Mouse (Mus musculus) megakaryocyte, embryonic 14.5 days (primary cell): ENCODE results near the gene Epo. TPM values are rescaled to one million over a fixed set of nuclear protein-coding genes. Genes with fewer than 3 reads are reported as not detected.
A peak's percentile ranks its signal among the peaks of the same experiment; 100 is the strongest.

Experiments
- H3K27me3 ChIP-seq: replicated peaks from 2 replicates; pipeline ENCODE3; 2012; ENCODE audit warnings: inconsistent platforms
- H3K36me3 ChIP-seq: replicated peaks from 2 replicates; pipeline ENCODE3; 2012; ENCODE audit warnings: low read length, inconsistent platforms, mixed read lengths
- H3K4me1 ChIP-seq: 2 replicates; pipeline ENCODE4 v1.6.1; 2012; ENCODE audit warnings: inconsistent platforms
- H3K4me3 ChIP-seq: replicated peaks from 2 replicates; pipeline ENCODE3; 2012; ENCODE audit warnings: moderate library complexity, mild to moderate bottlenecking, inconsistent platforms
- H3K9me3 ChIP-seq: 2 replicates; pipeline ENCODE4 v1.6.1; 2012; ENCODE audit warnings: inconsistent platforms
- FLI1 ChIP-seq: IDR thresholded peaks from 2 replicates; pipeline ENCODE4 v1.6.1; 2012; ENCODE audit warnings: low read length, inconsistent platforms, mixed read lengths
- GATA1 ChIP-seq: IDR thresholded peaks from 3 replicates; pipeline ENCODE4 v1.6.1; 2012; ENCODE audit warnings: mixed read lengths, low read length, inconsistent platforms, borderline replicate concordance
- polyA plus RNA-seq: library from polyadenylated mRNA; stranded (reverse); fragments of >175 nt; gene quantifications from 2 replicates; pipeline ENCODE4 v1.2.3, GENCODE M21; 2012; ENCODE audit warnings: low replicate concordance; ENCODE audit not compliant: insufficient read depth

Epo gene
- polyA plus RNA-seq, 1 experiment: not detected

DNA sequence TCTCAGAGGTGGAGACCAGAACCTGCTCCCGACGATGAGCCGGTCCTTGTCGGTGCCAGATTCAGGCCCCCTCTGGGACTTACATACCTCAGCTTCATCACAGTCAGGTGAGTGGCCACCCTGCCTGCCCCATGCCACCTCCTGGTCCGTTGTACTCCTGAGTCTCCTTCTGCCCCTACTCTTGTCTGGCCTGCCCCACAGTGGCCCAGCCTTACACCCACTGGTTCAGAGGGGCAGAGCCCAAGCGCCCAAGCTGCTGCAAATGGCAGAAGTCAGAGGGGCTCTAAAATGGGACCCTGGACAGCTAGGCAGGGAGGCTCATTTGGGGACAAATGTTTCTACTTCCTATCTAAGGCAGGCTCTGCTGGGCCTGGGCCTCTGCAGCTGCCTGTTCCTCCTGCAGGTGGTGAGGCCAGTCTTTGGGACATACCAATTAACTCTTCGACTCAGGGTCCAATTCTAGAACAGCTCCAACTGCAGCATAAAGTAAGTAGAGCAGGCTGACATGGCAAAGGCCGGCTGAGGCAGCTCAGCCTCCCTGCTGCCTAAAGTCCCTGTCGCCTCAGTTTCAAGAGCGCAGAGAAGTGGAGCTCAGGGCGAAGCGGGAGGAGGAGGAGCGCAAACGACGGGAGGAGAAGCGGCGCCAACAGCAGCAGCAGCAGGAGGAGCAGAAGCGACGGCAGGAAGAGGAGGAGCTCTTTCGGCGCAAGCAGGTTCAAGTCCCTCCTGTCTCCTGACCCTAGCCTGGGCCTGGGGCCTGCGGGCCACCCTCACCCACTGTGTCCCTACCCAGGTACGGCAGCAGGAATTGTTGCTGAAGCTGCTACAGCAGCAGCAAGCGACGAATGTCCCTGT, 9.4 kb downstream of the Epo start:
- no peak for TF ChIP-seq FLI1
- TF ChIP-seq GATA1: no peak
- Histone ChIP-seq H3K4me1 (peaks cover 12% of the 10 kb centered on the region), H3K4me3 (no peak overlapping the region), H3K36me3 (peaks cover 99% of the 10 kb centered on the region), H3K27me3 (no peaks in the 10 kb centered on the region), H3K9me3 (no peaks in the 10 kb centered on the region)

DNA sequence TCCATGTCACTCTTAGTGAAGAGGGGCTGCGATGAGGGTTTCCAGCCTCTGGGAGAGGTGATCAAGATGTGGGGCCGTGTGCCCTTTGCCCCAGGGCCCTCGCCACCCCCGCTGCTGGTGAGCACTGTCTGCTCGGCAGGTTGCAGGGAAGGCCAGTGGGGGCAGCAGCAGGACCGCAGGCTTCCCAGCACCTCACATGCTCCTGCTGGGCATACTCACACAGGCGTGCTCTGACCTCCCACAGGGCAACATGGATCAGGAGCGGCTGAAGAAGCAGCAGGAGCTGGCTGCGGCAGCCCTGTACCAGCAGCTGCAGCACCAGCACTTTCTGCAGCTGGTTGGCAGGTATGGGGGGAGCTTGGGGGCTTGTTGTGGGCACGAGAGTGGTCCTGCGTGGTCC, 10.3 kb downstream of the Epo start:
- Histone ChIP-seq H3K9me3 (no peaks in the 10 kb centered on the region), H3K36me3 (peaks cover 99% of the 10 kb centered on the region), H3K4me1 (peaks cover 10% of the 10 kb centered on the region), H3K27me3 (no peaks in the 10 kb centered on the region), H3K4me3 (no peak overlapping the region)
- TF ChIP-seq GATA1 (no peak), FLI1 (no peak)

DNA sequence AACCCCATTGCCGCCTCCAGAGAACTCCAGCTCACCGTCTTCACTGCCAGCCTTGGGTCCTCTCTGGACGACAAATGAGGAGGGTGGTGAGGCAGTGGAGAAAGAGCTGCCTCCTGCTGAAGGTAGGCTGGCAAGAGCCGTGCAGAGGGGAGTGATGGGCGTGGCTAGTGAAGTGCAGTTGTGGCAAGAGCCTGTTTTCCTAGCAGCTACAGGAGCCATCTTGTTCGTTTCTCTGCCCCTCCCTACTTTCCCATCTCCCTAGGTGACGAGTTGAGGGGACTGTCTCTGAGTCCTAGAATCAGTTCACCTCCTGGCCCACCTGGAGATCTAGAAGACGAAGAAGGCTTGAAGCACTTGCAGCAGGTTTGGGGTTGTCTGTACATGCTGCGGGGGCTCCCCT, 11.2 kb downstream of the Epo start:
- H3K4me1 ChIP-seq: peaks cover 18% of the 10 kb centered on the region

DNA sequence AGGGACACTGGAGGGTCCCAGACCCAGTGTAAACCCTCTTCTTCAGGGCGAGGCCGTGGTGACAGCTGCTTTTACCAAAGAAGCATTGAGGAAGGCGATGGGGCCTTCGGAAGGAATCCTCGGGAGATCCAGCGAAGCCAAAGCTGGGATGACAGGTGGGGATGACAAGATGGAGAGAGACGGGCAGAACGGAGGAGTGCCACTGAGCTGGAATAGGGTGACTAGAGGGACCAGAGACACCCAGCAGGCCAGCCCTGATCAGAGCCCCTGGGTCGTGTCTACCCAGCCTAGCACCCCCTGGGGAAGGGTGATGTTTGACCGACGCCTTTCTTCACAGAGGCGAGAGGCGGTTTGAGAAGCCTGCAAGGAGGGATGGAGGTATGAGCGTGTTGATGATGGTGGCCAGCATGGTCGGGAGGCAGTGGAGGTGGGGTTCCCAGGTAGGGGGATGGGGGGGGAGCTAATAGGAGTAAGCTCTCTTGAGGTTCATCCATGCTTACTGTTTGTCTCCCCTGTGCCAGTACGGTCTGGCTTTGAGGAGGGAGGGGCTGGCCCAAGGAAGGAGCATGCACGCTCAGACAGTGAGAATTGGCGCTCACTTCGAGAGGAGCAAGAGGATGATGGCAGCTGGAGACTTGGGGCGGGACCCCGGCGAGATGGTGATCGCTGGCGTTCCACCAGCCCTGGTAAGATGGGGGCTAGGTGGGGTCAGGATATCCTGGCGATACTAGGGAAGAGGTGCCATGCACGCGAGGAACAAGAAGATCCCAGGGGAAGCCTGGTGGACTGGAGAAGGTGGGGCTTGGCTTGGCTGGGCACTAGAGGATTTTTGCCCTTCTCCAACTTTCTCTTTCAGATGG, 13.1 kb downstream of the Epo start:
- peaks cover 32% of the 10 kb centered on the region for H3K4me1 ChIP-seq
- TF ChIP-seq FLI1 (no peak), GATA1 (no peak)
- H3K27me3 ChIP-seq: no peaks in the 10 kb centered on the region
- no peaks in the 10 kb centered on the region for H3K9me3 ChIP-seq
- peaks cover 80% of the 10 kb centered on the region for H3K36me3 ChIP-seq
- H3K4me3 ChIP-seq: no peak overlapping the region

More for the DNA sequence above, 11.2 kb downstream of the Epo start:
- no peaks in the 10 kb centered on the region for H3K9me3 ChIP-seq
- H3K27me3 ChIP-seq: no peaks in the 10 kb centered on the region
- H3K36me3 ChIP-seq: peaks cover 99% of the 10 kb centered on the region
- H3K4me3 ChIP-seq: no peak overlapping the region
- TF ChIP-seq FLI1: no peak
- no peak for TF ChIP-seq GATA1

DNA sequence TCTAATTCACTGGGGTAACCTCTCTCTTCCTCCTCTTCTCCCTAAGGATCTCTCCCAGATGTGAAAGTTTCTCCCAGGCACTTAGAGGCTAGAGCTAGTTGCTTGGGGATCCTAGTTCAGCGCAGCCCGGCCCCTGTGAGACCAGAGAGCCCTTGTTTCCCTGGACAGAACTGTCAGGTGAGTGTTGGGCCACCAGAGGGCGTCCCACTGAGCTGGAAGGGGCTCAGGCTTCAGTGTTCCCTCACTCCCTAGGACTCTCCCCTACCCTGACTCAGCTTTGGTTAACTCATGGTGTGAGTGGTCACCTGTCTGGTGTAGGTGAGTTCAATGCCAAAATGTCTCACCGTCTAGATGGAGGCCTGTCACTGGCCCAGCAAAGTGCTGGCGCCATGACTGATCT, 14.6 kb downstream of the Epo start, which contains the start of gene Gigyf1:
Gene Gigyf1 (plus strand): TSS at position 113 of the 400 bp plus-strand sequence.
- TF ChIP-seq FLI1: no peak
- no peak for TF ChIP-seq GATA1
- Histone ChIP-seq H3K4me3 (no peak within 1 kb of the TSS), H3K4me1 (peaks cover 43% of the 10 kb centered on the region), H3K27me3 (no peaks in the 10 kb centered on the region), H3K36me3 (peaks cover 76% of the 10 kb centered on the region), H3K9me3 (no peaks in the 10 kb centered on the region)

DNA sequence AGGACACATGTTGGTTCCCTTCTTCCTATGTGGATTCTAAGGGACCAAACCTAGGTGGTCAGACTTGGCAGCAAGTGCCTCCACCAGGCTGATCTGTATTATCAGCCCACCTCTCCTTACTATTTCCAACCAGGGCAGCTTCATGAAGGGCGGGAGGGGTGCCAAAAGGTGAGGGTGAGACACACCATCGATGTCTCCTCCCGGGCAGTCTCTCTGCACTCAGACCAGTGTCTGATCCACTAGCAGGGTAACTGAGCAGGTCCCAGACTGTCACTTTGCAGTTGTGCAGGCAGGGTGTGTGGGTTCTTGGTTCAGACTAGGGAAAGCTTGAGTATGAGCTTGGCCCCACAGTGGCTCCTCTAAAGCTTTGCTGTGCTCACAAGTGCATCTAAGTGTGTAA, 18.2 kb downstream of the Epo start:
- Histone ChIP-seq H3K4me3 (no peak overlapping the region), H3K9me3 (no peaks in the 10 kb centered on the region), H3K4me1 (peaks cover 70% of the 10 kb centered on the region), H3K36me3 (peaks cover 40% of the 10 kb centered on the region), H3K27me3 (no peaks in the 10 kb centered on the region)
- TF ChIP-seq GATA1: no peak
- TF ChIP-seq FLI1: no peak

DNA sequence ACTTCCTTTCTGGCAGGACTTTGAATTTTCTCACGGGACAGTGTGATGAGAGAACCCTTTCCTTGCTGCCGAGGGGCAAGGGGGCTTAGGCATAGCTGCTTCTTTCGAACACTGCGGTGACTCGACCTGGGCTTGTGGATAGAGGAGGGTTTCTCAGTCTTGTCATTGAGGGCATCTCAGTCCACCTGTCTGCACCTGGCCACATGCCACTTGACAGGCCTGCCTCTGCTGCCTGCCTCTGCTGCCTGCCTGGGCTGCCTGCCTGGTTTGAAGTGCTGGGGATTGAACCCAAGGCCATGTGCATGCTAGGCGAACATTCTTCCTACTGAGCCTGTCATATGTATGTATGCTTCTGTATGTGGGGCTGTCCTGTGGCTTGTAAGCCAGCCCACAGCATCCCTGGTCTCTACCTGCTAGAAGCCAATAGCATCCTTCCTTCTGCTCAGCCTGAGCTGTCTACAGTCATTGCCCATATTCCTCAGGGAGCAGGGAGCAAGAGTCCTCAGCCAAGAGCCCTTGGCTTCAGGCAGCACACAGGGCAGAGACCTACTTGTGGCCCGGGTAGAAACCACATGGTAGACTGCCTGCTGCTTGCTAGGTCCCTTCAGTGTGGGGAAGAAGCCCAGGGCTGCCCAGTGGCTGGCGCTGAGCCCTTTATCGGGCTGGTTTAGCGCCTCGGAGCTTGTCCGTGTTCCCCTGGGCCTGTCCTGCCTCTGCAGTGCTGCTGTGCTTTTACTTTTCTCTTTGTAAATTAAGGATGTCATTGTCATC, 18.9 kb downstream of the Epo start:
- Histone ChIP-seq H3K4me1 (peaks cover 77% of the 10 kb centered on the region), H3K9me3 (no peaks in the 10 kb centered on the region), H3K27me3 (no peaks in the 10 kb centered on the region), H3K4me3 (peak overlapping the region; percentile 5), H3K36me3 (peaks cover 33% of the 10 kb centered on the region)
- TF ChIP-seq GATA1 (no peak), FLI1 (no peak)

DNA sequence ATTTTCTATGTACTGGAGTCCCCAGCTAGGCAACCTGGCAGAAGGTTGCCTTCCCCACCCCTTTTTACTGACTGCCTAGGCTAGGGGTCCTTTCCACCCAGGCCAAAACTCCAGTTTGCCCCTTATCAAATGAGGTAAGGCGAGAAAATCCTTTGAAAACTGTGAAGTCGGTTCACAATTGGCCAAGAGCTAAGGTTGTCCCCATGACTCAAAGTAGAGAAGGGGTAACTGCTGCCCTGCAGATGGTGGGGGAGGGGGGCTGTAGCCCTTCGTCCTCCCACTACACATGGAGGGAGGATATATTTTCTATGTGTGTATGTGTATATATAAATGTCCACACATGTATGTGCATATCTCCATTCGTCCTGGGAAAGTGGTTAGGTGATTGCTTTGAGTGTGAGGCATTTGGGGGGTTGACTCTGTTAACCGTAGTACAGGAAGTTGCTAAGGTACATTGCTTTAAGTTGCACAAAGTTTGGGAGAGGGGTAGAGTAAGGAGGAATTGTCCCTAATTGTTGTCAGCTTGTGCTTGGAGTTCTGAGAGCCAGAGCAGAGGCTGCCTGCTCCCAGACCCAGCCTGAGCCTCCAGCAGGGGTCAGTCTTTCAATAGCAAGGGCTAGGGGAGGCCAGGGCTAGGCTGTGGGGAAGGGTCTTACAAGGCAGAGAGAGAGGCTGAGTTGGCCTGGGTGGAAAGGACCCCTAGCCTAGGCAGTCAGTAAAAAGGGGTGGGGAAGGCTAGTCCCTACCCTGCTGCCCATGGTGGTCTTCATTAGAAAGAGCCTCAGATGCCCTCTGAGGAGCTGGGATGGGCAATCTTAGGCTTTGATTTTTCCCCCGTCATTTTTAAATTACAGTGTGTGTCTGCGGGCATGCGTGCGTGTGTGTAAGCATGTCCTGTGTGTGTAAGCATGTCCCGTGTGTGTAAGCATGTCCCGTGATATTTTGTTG, 19.9 kb downstream of the Epo start:
- H3K27me3 ChIP-seq: no peaks in the 10 kb centered on the region
- H3K4me3 ChIP-seq: no peak overlapping the region
- peaks cover 74% of the 10 kb centered on the region for H3K4me1 ChIP-seq
- no peaks in the 10 kb centered on the region for H3K9me3 ChIP-seq
- TF ChIP-seq GATA1 (no peak), FLI1 (no peak)
- peaks cover 23% of the 10 kb centered on the region for H3K36me3 ChIP-seq

DNA sequence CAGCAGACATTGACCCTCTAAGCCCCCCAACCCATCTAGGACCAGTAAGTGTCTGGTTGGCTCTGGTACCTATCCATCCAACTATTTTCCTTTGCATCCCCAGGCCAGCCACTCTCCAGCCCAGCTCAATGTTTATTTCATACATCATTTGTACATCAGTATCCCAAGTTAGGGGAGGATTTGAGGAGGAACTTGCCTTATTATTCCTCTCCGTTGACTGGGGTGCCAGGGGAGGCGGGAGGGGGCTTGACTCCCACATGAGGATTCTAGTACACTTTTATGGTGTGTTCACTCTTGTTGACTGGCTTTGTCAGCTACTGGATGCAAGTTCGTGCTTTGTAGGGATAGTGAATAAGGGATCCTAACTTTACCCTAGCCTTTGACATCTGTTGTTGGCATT, 21.3 kb downstream of the Epo start:
- H3K4me3 ChIP-seq: peak overlapping the region; percentile 95
- TF ChIP-seq GATA1 (no peak), FLI1 (no peak)
- H3K27me3 ChIP-seq: no peaks in the 10 kb centered on the region
- H3K4me1 ChIP-seq: peaks cover 62% of the 10 kb centered on the region
- peaks cover 11% of the 10 kb centered on the region for H3K36me3 ChIP-seq
- H3K9me3 ChIP-seq: no peaks in the 10 kb centered on the region
